Mouse (Mus musculus): ENCODE measurements at regions not wholly inside any gene's neighbourhood (a gene's known extent, or its start where the extent isn't known, plus 50 kb on each side); places are given as distances from the start of the nearest gene placed in this dataset.

DNA sequence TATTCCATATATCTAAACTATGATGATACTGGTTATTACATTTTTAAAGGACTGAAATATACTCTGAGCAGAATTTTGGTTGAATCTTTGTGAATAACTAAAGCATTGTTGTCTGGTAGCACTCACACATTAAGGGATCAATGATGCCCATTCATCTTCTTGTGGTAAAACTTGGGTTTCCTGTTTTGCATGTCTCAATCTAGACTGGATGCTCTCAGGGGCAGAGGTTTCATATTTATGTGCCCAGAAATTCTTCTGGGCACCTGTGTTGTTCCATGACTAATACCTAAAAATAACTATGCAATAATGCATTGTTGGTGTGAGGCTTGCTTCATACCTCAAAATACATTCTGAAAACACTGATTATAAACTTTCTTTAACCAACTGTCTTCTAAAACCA lies 2472.7 kb upstream of the Gm7489 start:
- Histone ChIP-seq H3K9ac (ENCODE audit: low read depth, poor library complexity, severe bottlenecking) (no peak overlapping the region), H3K4me3 (ENCODE audit: low read depth, low read length) (no peak overlapping the region), H3K36me3 (ENCODE audit: control insufficient read depth, insufficient read depth, low read length, poor library complexity, severe bottlenecking) (no peaks in the 10 kb centered on the region), H3K4me1 (ENCODE audit: control insufficient read depth, insufficient read depth, low read length) (no peaks in the 10 kb centered on the region), H3K27ac (ENCODE audit: insufficient read depth, low read length) (no peak overlapping the region), H3K27me3 (ENCODE audit: control insufficient read depth, insufficient read depth, low read length, poor library complexity, severe bottlenecking) (no peaks in the 10 kb centered on the region), H3K9me3 (replicated peaks; ENCODE audit: control insufficient read depth, insufficient read depth, low read length, poor library complexity, severe bottlenecking) (no peaks in the 10 kb centered on the region)
- TF ChIP-seq CTCF (IDR thresholded peaks at IDR 0.05; ENCODE audit: low read depth, low read length) (no peak), POLR2A (IDR thresholded peaks at IDR 0.05; ENCODE audit: insufficient read depth, low read length) (no peak), EP300 (IDR thresholded peaks at IDR 0.05; ENCODE audit: insufficient read depth, low read depth, low read length) (no peak)

DNA sequence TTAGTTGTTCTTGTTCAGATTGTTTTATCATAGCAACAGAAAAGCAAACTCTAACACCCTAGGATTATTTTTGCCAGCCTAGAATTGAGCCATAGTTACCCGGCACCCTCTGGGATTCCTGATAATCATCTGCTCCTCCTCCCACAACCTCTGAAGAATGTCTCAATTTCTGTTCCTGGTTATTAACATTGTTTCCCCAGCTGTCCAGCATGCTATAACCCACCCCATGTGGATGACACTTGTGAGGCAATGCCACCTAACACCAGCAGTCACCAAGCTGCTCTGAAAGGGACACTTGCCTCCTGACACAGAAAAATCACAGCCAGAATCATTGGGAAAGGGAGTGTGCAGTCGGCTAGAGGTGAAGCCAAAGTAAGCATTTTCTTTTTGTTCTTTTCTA lies 2442.1 kb upstream of the Gm7489 start:
- Histone ChIP-seq H3K9ac (ENCODE audit: low read depth, poor library complexity, severe bottlenecking) (no peak overlapping the region), H3K4me1 (ENCODE audit: control insufficient read depth, insufficient read depth, low read length) (no peaks in the 10 kb centered on the region), H3K36me3 (ENCODE audit: control insufficient read depth, insufficient read depth, low read length, poor library complexity, severe bottlenecking) (no peaks in the 10 kb centered on the region), H3K27ac (ENCODE audit: insufficient read depth, low read length) (no peak overlapping the region), H3K27me3 (ENCODE audit: control insufficient read depth, insufficient read depth, low read length, poor library complexity, severe bottlenecking) (no peaks in the 10 kb centered on the region), H3K4me3 (ENCODE audit: low read depth, low read length) (no peak overlapping the region), H3K9me3 (replicated peaks; ENCODE audit: control insufficient read depth, insufficient read depth, low read length, poor library complexity, severe bottlenecking) (no peaks in the 10 kb centered on the region)
- TF ChIP-seq POLR2A (IDR thresholded peaks at IDR 0.05; ENCODE audit: insufficient read depth, low read length) (no peak), CTCF (IDR thresholded peaks at IDR 0.05; ENCODE audit: low read depth, low read length) (no peak), EP300 (IDR thresholded peaks at IDR 0.05; ENCODE audit: insufficient read depth, low read depth, low read length) (no peak)

DNA sequence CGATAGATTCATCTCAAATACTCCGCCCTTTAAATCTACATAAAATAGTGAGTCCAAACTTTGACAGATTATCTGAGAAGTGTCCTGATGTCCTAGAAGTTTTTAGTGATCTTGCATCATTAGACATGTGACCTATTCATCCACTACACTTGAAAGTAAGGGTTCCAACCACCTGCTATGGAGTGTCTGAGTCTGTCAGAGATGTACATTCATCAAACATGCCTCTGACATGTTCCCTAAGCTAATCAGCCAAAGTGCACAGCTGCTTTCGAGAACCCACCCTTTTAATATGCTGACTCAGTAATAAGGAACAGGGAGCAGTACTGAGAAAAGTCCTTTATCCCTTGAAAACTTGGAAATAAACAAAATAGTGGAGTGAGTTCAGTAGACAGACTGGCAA lies 2414.8 kb upstream of the Gm7489 start:
- no peak overlapping the region for H3K9ac ChIP-seq (ENCODE audit: low read depth, poor library complexity, severe bottlenecking)
- H3K27me3 ChIP-seq (ENCODE audit: control insufficient read depth, insufficient read depth, low read length, poor library complexity, severe bottlenecking) = no peaks in the 10 kb centered on the region
- TF ChIP-seq CTCF (IDR thresholded peaks at IDR 0.05; ENCODE audit: low read depth, low read length) (no peak), POLR2A (IDR thresholded peaks at IDR 0.05; ENCODE audit: insufficient read depth, low read length) (no peak), EP300 (IDR thresholded peaks at IDR 0.05; ENCODE audit: insufficient read depth, low read depth, low read length) (no peak)

DNA sequence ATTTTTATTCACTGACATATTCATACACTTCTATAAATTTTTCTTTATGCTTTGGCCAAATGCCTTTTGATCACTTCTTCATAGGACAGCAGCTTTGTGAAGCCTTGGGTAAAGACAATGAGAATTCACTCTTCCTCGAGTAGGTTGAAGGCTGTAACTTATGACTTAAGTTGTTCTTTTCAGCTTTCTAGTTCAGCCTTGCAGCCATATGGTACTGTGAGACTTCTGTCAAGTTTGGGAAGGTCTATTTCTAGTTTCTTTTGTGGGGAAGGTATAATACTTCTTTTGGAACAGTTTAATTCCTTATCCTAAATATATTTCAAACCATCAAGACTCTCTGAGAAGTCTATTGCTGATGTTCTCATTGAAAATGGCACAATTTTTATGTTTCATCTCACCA lies 2413.6 kb upstream of the Gm7489 start:
- TF ChIP-seq CTCF (IDR thresholded peaks at IDR 0.05; ENCODE audit: low read depth, low read length) (no peak), EP300 (IDR thresholded peaks at IDR 0.05; ENCODE audit: insufficient read depth, low read depth, low read length) (no peak), POLR2A (IDR thresholded peaks at IDR 0.05; ENCODE audit: insufficient read depth, low read length) (no peak)
- Histone ChIP-seq H3K27me3 (ENCODE audit: control insufficient read depth, insufficient read depth, low read length, poor library complexity, severe bottlenecking) (no peaks in the 10 kb centered on the region), H3K36me3 (ENCODE audit: control insufficient read depth, insufficient read depth, low read length, poor library complexity, severe bottlenecking) (no peaks in the 10 kb centered on the region), H3K4me1 (ENCODE audit: control insufficient read depth, insufficient read depth, low read length) (no peaks in the 10 kb centered on the region), H3K27ac (ENCODE audit: insufficient read depth, low read length) (no peak overlapping the region), H3K9ac (ENCODE audit: low read depth, poor library complexity, severe bottlenecking) (no peak overlapping the region), H3K9me3 (replicated peaks; ENCODE audit: control insufficient read depth, insufficient read depth, low read length, poor library complexity, severe bottlenecking) (no peaks in the 10 kb centered on the region), H3K4me3 (ENCODE audit: low read depth, low read length) (no peak overlapping the region)

More for the DNA sequence above, 2414.8 kb upstream of the Gm7489 start:
- H3K4me1 ChIP-seq (ENCODE audit: control insufficient read depth, insufficient read depth, low read length) = no peaks in the 10 kb centered on the region
- no peaks in the 10 kb centered on the region for H3K9me3 ChIP-seq (replicated peaks; ENCODE audit: control insufficient read depth, insufficient read depth, low read length, poor library complexity, severe bottlenecking)
- H3K27ac ChIP-seq (ENCODE audit: insufficient read depth, low read length) = no peak overlapping the region
- H3K36me3 ChIP-seq (ENCODE audit: control insufficient read depth, insufficient read depth, low read length, poor library complexity, severe bottlenecking) = no peaks in the 10 kb centered on the region
- no peak overlapping the region for H3K4me3 ChIP-seq (ENCODE audit: low read depth, low read length)

DNA sequence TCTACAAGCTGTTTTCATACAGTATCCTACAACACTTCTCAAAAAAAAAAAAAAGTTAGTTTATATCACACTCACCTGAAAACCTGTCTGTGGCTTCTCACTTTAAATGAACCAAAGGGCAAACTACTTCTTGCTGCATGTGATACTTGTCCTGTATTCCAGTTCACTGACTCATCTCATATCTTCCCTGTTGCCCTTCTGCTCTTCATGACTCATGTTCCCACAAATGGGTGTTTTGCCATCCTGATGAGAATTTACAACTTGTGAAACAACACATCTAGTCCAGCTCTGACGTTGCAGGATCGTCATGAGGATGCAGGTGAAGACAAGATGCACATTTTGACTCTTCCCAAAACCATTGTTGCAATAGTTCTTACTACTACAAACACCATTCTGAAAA lies 2412.7 kb upstream of the Gm7489 start:
- TF ChIP-seq POLR2A (IDR thresholded peaks at IDR 0.05; ENCODE audit: insufficient read depth, low read length) (no peak), CTCF (IDR thresholded peaks at IDR 0.05; ENCODE audit: low read depth, low read length) (no peak), EP300 (IDR thresholded peaks at IDR 0.05; ENCODE audit: insufficient read depth, low read depth, low read length) (no peak)
- Histone ChIP-seq H3K9me3 (replicated peaks; ENCODE audit: control insufficient read depth, insufficient read depth, low read length, poor library complexity, severe bottlenecking) (no peaks in the 10 kb centered on the region), H3K27me3 (ENCODE audit: control insufficient read depth, insufficient read depth, low read length, poor library complexity, severe bottlenecking) (no peaks in the 10 kb centered on the region), H3K9ac (ENCODE audit: low read depth, poor library complexity, severe bottlenecking) (no peak overlapping the region), H3K36me3 (ENCODE audit: control insufficient read depth, insufficient read depth, low read length, poor library complexity, severe bottlenecking) (no peaks in the 10 kb centered on the region), H3K27ac (ENCODE audit: insufficient read depth, low read length) (no peak overlapping the region), H3K4me3 (ENCODE audit: low read depth, low read length) (no peak overlapping the region), H3K4me1 (ENCODE audit: control insufficient read depth, insufficient read depth, low read length) (no peaks in the 10 kb centered on the region)

DNA sequence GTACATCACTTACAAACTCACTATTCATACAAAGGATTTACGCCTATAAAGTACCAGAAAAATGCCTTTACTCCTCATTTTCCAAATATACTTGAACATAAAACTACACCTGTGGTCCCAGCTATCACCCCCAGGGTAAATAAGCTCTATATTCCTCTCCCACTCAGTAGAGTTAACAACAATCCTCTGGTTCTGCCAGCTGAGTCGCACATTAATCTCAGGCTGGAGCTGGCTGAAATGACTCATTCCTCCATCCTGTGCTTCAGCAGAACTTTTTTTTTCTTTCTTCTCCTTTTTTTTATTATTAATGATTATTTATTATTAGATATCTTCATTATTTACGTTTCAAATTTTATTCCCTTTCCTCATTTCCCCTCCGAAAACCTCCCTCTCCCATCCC lies 2402.8 kb upstream of the Gm7489 start:
- no peak for TF ChIP-seq CTCF (IDR thresholded peaks at IDR 0.05; ENCODE audit: low read depth, low read length)
- Histone ChIP-seq H3K27ac (ENCODE audit: insufficient read depth, low read length) (no peak overlapping the region), H3K9me3 (replicated peaks; ENCODE audit: control insufficient read depth, insufficient read depth, low read length, poor library complexity, severe bottlenecking) (no peaks in the 10 kb centered on the region), H3K4me1 (ENCODE audit: control insufficient read depth, insufficient read depth, low read length) (no peaks in the 10 kb centered on the region), H3K36me3 (ENCODE audit: control insufficient read depth, insufficient read depth, low read length, poor library complexity, severe bottlenecking) (no peaks in the 10 kb centered on the region), H3K27me3 (ENCODE audit: control insufficient read depth, insufficient read depth, low read length, poor library complexity, severe bottlenecking) (no peaks in the 10 kb centered on the region), H3K4me3 (ENCODE audit: low read depth, low read length) (no peak overlapping the region), H3K9ac (ENCODE audit: low read depth, poor library complexity, severe bottlenecking) (no peak overlapping the region)

Measured in ES-Bruce4 (cell line).